Mouse (Mus musculus) midbrain, embryonic 16.5 days (tissue): ENCODE data around the gene Trpm2. TPM values are rescaled to one million over a fixed set of nuclear protein-coding genes. Genes with fewer than 3 reads are reported as not detected.

Experiments used
- ATAC-seq: fragments of 200-750 bp; cut with Nextera tagmentation; 2 replicates; pipeline ENCODE4 v1.8.0; 2017; ENCODE audit warnings: moderate TSS enrichment
- H3K27ac ChIP-seq: fragments of 300-500 bp; sonication (generic); 2 replicates; pipeline ENCODE4 v1.5.1; 2014; ENCODE audit warnings: mild to moderate bottlenecking, low read length, mixed read lengths
- H3K27me3 ChIP-seq: fragments of 300-500 bp; sonication (generic); 2 replicates; pipeline ENCODE4 v1.6.1; 2014; ENCODE audit warnings: low read depth, low read length, mixed read lengths; ENCODE audit not compliant: control insufficient read depth, insufficient read depth
- H3K36me3 ChIP-seq: fragments of 300-500 bp; sonication (generic); 2 replicates; pipeline ENCODE4 v1.6.1; 2014; ENCODE audit warnings: mild to moderate bottlenecking, low read length, moderate library complexity, mixed read lengths; ENCODE audit not compliant: control insufficient read depth, insufficient read depth
- H3K4me1 ChIP-seq: fragments of 300-500 bp; sonication (generic); 2 replicates; pipeline ENCODE4 v1.6.1; 2014; ENCODE audit warnings: mild to moderate bottlenecking, low read length, mixed read lengths; ENCODE audit not compliant: control insufficient read depth, insufficient read depth
- H3K4me2 ChIP-seq: fragments of 300-500 bp; sonication (generic); 2 replicates; pipeline ENCODE4 v1.6.1; 2014; ENCODE audit warnings: mild to moderate bottlenecking, low read length, mixed read lengths
- H3K4me3 ChIP-seq: fragments of 300-500 bp; sonication (generic); 2 replicates; pipeline ENCODE4 v1.5.1; 2014; ENCODE audit warnings: low read depth, mild to moderate bottlenecking, low read length, moderate library complexity, mixed read lengths
- H3K9ac ChIP-seq: fragments of 300-500 bp; sonication (generic); 2 replicates; pipeline ENCODE4 v1.6.1; 2014; ENCODE audit warnings: low read depth, low read length, mixed read lengths
- H3K9me3 ChIP-seq: fragments of 300-500 bp; sonication (generic); replicated peaks from 2 replicates; pipeline ENCODE4 v1.6.1; 2014; ENCODE audit warnings: mild to moderate bottlenecking, low read length, mixed read lengths; ENCODE audit not compliant: control insufficient read depth, poor library complexity, severe bottlenecking
- WGBS: fragments of 180-500 bp; shearing (Covaris S2); extraction: QIAGEN DNeasy Blood & Tissue Kit; methylation state at CpG from one replicate; pipeline ENCODE4 v1.1.7; 2014; 5-methylcytosine and 5-hydroxymethylcytosine counted together
- polyA plus RNA-seq: library from polyadenylated mRNA; unstranded; fragments of >200 nt; fragmentation: Nextera tagmentation; extraction: Ambion mirVana; gene quantifications from 2 replicates; pipeline ENCODE4 v1.2.1, GENCODE M21; 2015

The Trpm2 gene
- polyA plus RNA-seq, 1 experiment from 2014 or later = 6.4 TPM

DNA sequence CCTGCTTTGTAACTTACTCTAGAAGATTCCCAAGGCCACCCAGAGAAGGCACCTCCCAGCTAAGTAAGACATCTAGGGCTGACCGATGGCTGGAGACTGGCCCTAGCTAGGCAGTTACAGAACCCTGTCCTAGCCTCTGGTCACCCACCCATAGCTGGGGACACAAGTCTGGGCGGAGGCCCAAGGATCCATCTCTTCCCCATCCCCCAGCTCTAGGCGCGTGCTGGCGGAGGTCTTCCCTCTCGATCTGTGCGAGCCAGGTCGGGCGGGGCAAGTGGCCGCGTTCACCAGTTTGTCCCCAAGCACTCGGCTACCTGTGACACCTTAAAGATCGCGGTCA is 68.5 kb downstream of the Trpm2 start:
- no peaks in the 10 kb centered on the region for H3K27me3 ChIP-seq
- H3K4me2 ChIP-seq = peak overlapping the region; percentile 74
- H3K9ac ChIP-seq = peak overlapping the region; percentile 86
- peaks cover 6% of the 10 kb centered on the region; the same call in 1 of the 2 replicates for H3K36me3 ChIP-seq
- no peaks in the 10 kb centered on the region for H3K9me3 ChIP-seq
- peak overlapping the region; percentile 82 for H3K27ac ChIP-seq
- peak; percentile 22 for ATAC-seq
- H3K4me1 ChIP-seq = peaks cover 19% of the 10 kb centered on the region
- H3K4me3 ChIP-seq = peak overlapping the region; percentile 73
- WGBS = 2% methylated on average over 14 of the region's 14 CpGs

DNA sequence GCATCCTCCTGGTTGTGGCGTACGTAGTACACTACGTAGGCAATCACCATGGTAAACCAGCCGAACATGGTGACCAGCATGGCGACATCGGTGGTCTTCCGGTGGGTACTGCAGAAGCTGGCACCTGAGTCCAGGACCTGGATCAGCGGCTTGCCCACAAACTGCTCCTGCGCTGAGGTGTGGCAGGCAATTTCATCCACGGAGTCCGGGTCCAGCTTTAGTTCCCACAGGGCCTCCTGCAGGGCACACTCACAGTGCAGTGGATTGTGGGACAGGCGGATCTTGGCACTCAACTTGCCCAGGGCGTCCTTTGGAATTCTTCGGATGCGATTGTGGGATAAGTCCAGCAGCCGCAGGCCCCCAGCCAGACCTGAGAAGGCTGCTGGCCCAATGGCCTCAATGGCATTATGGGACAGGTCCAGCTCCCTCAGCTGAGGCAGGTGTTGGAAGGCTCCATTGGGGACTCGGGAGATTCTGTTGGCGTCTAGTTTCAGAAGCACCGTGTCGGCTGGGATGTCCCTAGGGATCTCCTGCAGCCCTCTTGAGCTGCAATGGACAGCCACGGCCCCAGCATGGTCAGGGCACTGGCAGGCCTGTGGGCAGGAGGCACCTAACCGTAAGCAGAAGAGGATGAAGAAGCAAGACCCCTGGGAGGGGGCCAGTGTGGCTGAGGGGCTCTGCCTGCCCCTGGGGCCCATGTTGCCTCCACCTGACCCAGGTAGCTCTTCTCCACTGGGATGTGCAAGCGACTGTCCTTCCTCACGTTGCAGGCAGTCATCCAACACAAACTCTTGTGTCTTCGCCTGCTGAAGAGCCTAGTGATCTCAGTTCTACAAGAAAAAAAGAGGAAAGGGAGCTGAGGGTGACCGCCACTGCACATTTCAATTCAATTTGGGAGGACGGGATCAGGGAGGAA is 69.2 kb downstream of the Trpm2 start:
- H3K27me3 ChIP-seq = no peaks in the 10 kb centered on the region
- peak overlapping the region; percentile 73 for H3K4me3 ChIP-seq

DNA sequence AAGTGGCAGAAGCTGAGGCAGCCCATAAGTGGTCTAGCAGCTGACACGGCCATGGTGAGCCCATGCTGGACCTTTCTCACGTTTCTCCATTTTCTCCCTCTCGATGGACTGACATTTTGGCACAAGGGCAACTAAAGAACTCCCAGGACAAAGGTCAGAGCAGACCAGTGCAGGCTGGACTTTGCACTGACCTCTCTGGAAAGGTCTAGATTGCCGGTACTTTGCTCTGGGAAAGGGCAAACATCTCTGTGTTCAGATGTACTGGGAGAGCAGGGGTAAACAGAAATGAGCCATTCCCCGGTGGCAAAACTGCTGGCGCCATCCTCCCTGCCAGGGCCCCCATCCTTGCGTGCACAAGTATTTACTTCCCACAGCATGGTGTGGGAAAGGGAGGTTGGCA is 70.2 kb downstream of the Trpm2 start:
- WGBS = 67% methylated on average over 7 of the region's 7 CpGs
- Histone ChIP-seq H3K9me3 (no peaks in the 10 kb centered on the region), H3K27me3 (no peaks in the 10 kb centered on the region), H3K4me2 (no peak overlapping the region; the same call in 1 of the 2 replicates), H3K4me3 (no peak overlapping the region), H3K9ac (no peak overlapping the region), H3K36me3 (peaks cover 6% of the 10 kb centered on the region; the same call in 1 of the 2 replicates), H3K4me1 (peaks cover 24% of the 10 kb centered on the region), H3K27ac (no peak overlapping the region)
- ATAC-seq = no peak

More for the DNA sequence above, 69.2 kb downstream of the Trpm2 start:
- H3K36me3 ChIP-seq = peaks cover 6% of the 10 kb centered on the region; the same call in 1 of the 2 replicates
- peak overlapping the region; percentile 74 for H3K4me2 ChIP-seq
- no peaks in the 10 kb centered on the region for H3K9me3 ChIP-seq
- no peak for ATAC-seq
- peaks cover 21% of the 10 kb centered on the region for H3K4me1 ChIP-seq
- 85% methylated on average over 27 of the region's 27 CpGs for WGBS
- H3K27ac ChIP-seq = no peak overlapping the region; the same call in 1 of the 2 replicates
- H3K9ac ChIP-seq = peak overlapping the region; percentile 86

- Histone ChIP-seq H3K27me3 (no peaks in the 10 kb centered on the region), H3K4me2 (no peak overlapping the region), H3K27ac (peak overlapping the region; percentile 42), H3K4me1 (peaks cover 15% of the 10 kb centered on the region), H3K4me3 (no peak overlapping the region), H3K9ac (no peak overlapping the region), H3K9me3 (no peaks in the 10 kb centered on the region), H3K36me3 (peaks cover 4% of the 10 kb centered on the region; the same call in 1 of the 2 replicates)
- ATAC-seq = no peak; the same call in 1 of the 2 replicates
- WGBS = 43% methylated on average over 5 of the region's 5 CpGs
Measured at GRCm38 (mm10) chr10:77895562-77895961, 74.8 kb downstream of the Trpm2 start.

GRCm38 (mm10) chr10:77890987-77891565 is 79.3 kb downstream of the Trpm2 start:
- ATAC-seq = no peak
- 91% methylated on average over 8 of the region's 8 CpGs for WGBS
- Histone ChIP-seq H3K9ac (no peak overlapping the region), H3K36me3 (no peaks in the 10 kb centered on the region), H3K4me2 (no peak overlapping the region), H3K27ac (no peak overlapping the region), H3K27me3 (no peaks in the 10 kb centered on the region), H3K4me3 (no peak overlapping the region), H3K4me1 (peaks cover 3% of the 10 kb centered on the region; the same call in 1 of the 2 replicates), H3K9me3 (peaks cover 5% of the 10 kb centered on the region; the same call in 1 of the 2 replicates)

- Histone ChIP-seq H3K9me3 (peaks cover 5% of the 10 kb centered on the region; the same call in 1 of the 2 replicates), H3K4me2 (no peak overlapping the region), H3K27me3 (no peaks in the 10 kb centered on the region), H3K27ac (no peak overlapping the region), H3K9ac (no peak overlapping the region), H3K4me1 (no peaks in the 10 kb centered on the region), H3K4me3 (no peak overlapping the region), H3K36me3 (no peaks in the 10 kb centered on the region)
- 54% methylated on average over 12 of the region's 12 CpGs for WGBS
- ATAC-seq = no peak
Measured at GRCm38 (mm10) chr10:77886007-77886747, 84.2 kb downstream of the Trpm2 start.

DNA sequence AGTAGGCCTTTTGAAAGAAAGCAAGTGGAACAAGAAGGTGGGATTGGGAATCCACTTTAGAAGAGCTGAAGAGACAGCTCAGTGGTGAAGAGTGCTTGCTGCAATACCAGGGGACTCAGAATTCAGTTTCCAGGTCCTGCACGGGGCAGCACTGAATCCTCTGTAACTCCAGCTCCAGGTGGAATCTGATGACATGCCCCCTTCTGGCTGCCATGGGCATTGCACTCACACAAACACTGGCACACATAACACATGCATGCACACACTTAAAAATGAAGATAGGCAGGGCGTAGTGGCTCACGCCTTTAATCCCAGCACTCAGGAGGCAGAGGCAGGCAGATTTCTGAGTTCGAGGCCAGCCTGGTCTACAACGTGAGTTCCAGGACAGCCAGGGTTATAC is 87.8 kb downstream of the Trpm2 start:
- Histone ChIP-seq H3K9me3 (no peaks in the 10 kb centered on the region), H3K4me2 (no peak overlapping the region), H3K36me3 (no peaks in the 10 kb centered on the region), H3K27ac (no peak overlapping the region), H3K4me3 (no peak overlapping the region), H3K4me1 (no peaks in the 10 kb centered on the region), H3K9ac (no peak overlapping the region), H3K27me3 (no peaks in the 10 kb centered on the region)
- WGBS = 86% methylated on average over 5 of the region's 5 CpGs
- no peak for ATAC-seq

DNA sequence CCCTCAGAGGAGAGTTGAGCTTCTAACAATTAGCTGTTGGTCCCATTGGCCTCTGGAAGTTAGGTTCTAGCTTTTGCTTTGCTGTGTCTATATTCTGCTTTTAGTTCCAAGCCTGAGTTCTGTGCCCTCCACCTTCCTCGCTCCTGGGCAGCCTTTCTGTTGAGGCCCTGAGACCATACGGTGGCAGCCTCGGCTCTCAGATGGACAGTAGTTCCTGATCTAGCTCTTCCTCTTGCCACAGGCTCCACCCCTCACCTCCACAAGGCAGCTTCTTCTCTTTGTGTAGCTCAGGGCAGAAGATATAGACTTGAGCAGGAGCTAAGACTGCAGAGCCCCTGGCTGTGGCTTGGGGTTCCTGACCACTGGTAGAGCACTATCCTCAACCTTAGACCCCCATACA is 90.1 kb downstream of the Trpm2 start:
- WGBS = 80% methylated on average over 3 of the region's 3 CpGs
- H3K27ac ChIP-seq = no peak overlapping the region
- no peak overlapping the region for H3K9ac ChIP-seq
- no peak for ATAC-seq
- H3K4me1 ChIP-seq = no peaks in the 10 kb centered on the region
- no peak overlapping the region for H3K4me2 ChIP-seq
- H3K4me3 ChIP-seq = no peak overlapping the region
- H3K9me3 ChIP-seq = no peaks in the 10 kb centered on the region
- no peaks in the 10 kb centered on the region for H3K36me3 ChIP-seq
- H3K27me3 ChIP-seq = no peaks in the 10 kb centered on the region
